Mouse (Mus musculus) lung, embryonic 16.5 days (tissue): ENCODE results near the gene Folh1. TPM values are rescaled to one million over a fixed set of nuclear protein-coding genes. Genes with fewer than 3 reads are reported as not detected.

ENCODE experiments used
- polyA plus RNA-seq: library from polyadenylated mRNA; unstranded; fragments of >200 nt; fragmentation: Nextera tagmentation; extraction: Ambion mirVana; gene quantifications from 2 replicates; pipeline ENCODE4 v1.2.1, GENCODE M21; 2015

The Folh1 gene
- polyA plus RNA-seq, 1 experiment from 2014 or later, result 0.13 TPM

Other genes starting within 250 kb of the Folh1 start
- gene Olfr295, start 192.1 kb downstream of the Folh1 start, polyA plus RNA-seq, result not detected in 2 replicates
- not detected in 2 replicates for gene Olfr294, start 159.3 kb downstream of the Folh1 start, polyA plus RNA-seq
- not detected in 2 replicates for gene Olfr293, start 126.9 kb downstream of the Folh1 start, polyA plus RNA-seq
- not detected in 2 replicates for gene Olfr292, start 87.6 kb downstream of the Folh1 start, polyA plus RNA-seq
- gene Vmn2r77, start 19.1 kb upstream of the Folh1 start, polyA plus RNA-seq, result not detected in 2 replicates
- gene Vmn2r78, start 139.2 kb upstream of the Folh1 start, polyA plus RNA-seq, result not detected in 2 replicates
- gene Vmn2r79, start 220.2 kb upstream of the Folh1 start, polyA plus RNA-seq, result not detected in 2 replicates